Mouse (Mus musculus): Measurements from ENCODE around the gene Slc35a3.

- TF ChIP-seq POLR2A (IDR thresholded peaks at IDR 0.05; ENCODE audit: borderline replicate concordance, low read depth, low read length) (no peak), CTCF (IDR thresholded peaks at IDR 0.05; ENCODE audit: low read depth, low read length) (no peak)
Measured at GRCm38 (mm10) chr3:116620636-116621370, 91.8 kb downstream of the Slc35a3 start.

Measured in bone marrow macrophage, adult 2 months (primary cell).